Mouse (Mus musculus) C2C12 (cell line): ENCODE results near the gene Palld. TPM values are rescaled to one million over a fixed set of nuclear protein-coding genes. Genes with fewer than 3 reads are reported as not detected.

ENCODE experiments used
- H3K27me3 ChIP-seq: one replicate; pipeline ENCODE4 v1.6.1; 2011; ENCODE audit not compliant: control insufficient read depth, insufficient read depth, insufficient read length
- H3K36me3 ChIP-seq: one replicate; pipeline ENCODE4 v1.6.1; 2011; ENCODE audit not compliant: control insufficient read depth, insufficient read depth
- H3K4me3 ChIP-seq: one replicate; pipeline ENCODE4 v1.5.1; 2011; ENCODE audit warnings: mild to moderate bottlenecking, control low read depth; ENCODE audit not compliant: poor library complexity, insufficient read depth, severe bottlenecking
- H3K79me2 ChIP-seq: one replicate; pipeline ENCODE4 v1.6.1; 2011; ENCODE audit not compliant: control insufficient read depth, insufficient read depth
- H3K79me3 ChIP-seq: one replicate; pipeline ENCODE4 v1.6.1; 2011; ENCODE audit warnings: low read depth, control low read depth
- H3ac ChIP-seq: one replicate; pipeline ENCODE3; 2011; ENCODE audit warnings: low read depth; ENCODE audit not compliant: control insufficient read depth, insufficient read length
- CEBPB ChIP-seq: IDR thresholded peaks from one replicate; pipeline ENCODE4 v1.6.1; 2011; ENCODE audit warnings: low read depth, mild to moderate bottlenecking, control low read depth, moderate library complexity
- CTCF ChIP-seq: IDR thresholded peaks from one replicate; pipeline ENCODE4 v1.5.1; 2011; ENCODE audit not compliant: control insufficient read depth, insufficient read depth, insufficient read length
- FOSL1 ChIP-seq: IDR thresholded peaks from one replicate; pipeline ENCODE4 v1.8.0; 2011; ENCODE audit warnings: mild to moderate bottlenecking, low read length; ENCODE audit not compliant: poor library complexity, insufficient read depth, severe bottlenecking
- MAX ChIP-seq: IDR thresholded peaks from one replicate; pipeline ENCODE4 v1.6.1; 2011; ENCODE audit warnings: mild to moderate bottlenecking, control low read depth
- MYOD1 ChIP-seq: IDR thresholded peaks from one replicate; pipeline ENCODE4 v1.6.1; 2011; ENCODE audit warnings: low read depth; ENCODE audit not compliant: control insufficient read depth, insufficient read length
- MYOG ChIP-seq: IDR thresholded peaks from one replicate; pipeline ENCODE4 v1.6.1; 2011; ENCODE audit not compliant: control insufficient read depth, insufficient read length; ENCODE audit errors: extremely low read depth
- USF1 ChIP-seq: IDR thresholded peaks from one replicate; pipeline ENCODE4 v1.6.1; 2011; ENCODE audit warnings: low read depth, mild to moderate bottlenecking, control low read depth, moderate library complexity
- polyA plus RNA-seq: library from polyadenylated mRNA; unstranded; fragments of >200 nt; fragmentation: generic; extraction: Trizol; gene quantifications from one replicate; pipeline ENCODE4 v1.2.1, GENCODE M21; 2012; ENCODE audit warnings: missing spikeins

Palld gene
- polyA plus RNA-seq, 1 experiment, result 79.5 TPM

DNA sequence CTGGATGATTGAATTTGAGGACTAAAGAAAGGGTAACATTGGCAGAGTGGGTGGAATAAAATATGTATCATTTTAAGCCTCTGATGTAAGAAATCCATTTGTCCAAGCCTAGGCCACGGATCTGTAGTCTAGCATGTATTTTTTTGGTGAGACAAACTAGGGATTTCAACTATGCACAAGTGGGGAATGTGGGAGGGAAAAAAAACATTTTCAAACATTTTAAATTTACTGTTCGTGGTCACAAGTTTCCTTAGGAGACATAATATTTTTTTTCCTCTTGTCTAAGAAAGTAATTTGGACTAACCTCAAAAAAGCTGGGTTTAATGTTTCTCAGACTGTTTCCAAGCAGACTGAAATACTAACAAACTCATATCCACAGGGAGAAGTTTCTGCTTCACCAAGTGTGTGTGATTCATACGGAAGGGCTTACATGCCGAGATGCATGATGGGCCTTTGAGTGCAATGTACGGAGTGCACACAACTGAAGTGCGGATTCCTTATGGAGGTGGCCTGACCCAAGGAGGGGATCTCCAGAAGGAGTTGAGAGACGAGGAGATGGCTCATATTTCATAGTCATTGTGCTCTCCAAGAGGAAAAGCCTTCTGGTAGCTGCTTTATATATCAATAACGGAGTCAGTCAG is 256.2 kb downstream of the Palld start:
- H3K79me3 ChIP-seq, result peaks cover 2% of the 10 kb centered on the region
- TF ChIP-seq CEBPB (no peak), MYOD1 (no peak), FOSL1 (no peak), MYOG (no peak), MAX (no peak), CTCF (no peak), USF1 (no peak)
- H3K79me2 ChIP-seq, result peaks cover 24% of the 10 kb centered on the region
- no peak overlapping the region for H3ac ChIP-seq
- H3K36me3 ChIP-seq, result no peaks in the 10 kb centered on the region
- no peak overlapping the region for H3K4me3 ChIP-seq
- no peaks in the 10 kb centered on the region for H3K27me3 ChIP-seq

DNA sequence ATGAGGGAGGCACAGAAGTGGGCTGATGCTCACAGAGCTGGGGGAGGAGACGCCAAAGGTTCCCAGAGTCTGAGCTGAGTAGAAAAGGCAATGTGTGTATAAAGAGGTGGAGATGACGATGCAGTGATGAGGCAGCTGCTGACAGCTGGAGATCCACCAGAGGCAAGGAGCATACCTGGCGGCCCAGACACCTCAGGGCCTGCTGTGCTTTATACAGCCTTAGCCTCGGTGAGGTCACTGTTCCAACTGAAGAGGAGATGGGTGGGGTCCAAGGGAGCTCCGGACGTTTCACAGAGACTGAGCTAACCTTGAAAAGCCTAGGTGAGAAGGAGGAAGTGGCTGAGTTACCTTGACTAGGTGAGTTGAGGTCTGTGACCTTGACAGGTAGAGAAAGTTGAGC is 256.8 kb downstream of the Palld start:
- no peak overlapping the region for H3K4me3 ChIP-seq
- no peaks in the 10 kb centered on the region for H3K27me3 ChIP-seq
- H3ac ChIP-seq, result no peak overlapping the region
- no peak for TF ChIP-seq MAX
- TF ChIP-seq MYOG, result no peak
- TF ChIP-seq CTCF, result no peak
- TF ChIP-seq CEBPB, result no peak
- TF ChIP-seq USF1, result no peak
- no peak for TF ChIP-seq MYOD1
- TF ChIP-seq FOSL1, result no peak
- peaks cover 24% of the 10 kb centered on the region for H3K79me2 ChIP-seq
- H3K79me3 ChIP-seq, result peaks cover 1% of the 10 kb centered on the region
- peaks cover 3% of the 10 kb centered on the region for H3K36me3 ChIP-seq

DNA sequence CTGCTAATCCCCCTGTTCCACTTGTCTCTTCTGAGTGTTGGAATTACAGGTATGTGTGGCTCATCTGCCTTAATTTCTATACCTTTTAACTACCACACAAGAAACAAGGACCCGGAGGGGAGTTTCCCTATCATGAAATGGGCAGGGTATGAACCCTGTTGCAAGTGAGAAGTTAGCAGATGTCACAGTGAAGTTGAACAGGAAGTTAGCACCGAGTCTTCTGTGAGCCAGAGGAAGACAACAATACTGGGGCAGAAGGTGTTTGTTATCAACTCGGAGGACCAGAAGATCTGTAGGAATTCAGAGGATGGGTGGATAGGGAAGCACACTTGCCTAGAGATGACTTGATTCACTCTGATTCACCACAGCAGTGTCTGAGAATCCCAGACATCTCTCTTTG is 259.3 kb downstream of the Palld start:
- H3K36me3 ChIP-seq, result peaks cover 4% of the 10 kb centered on the region
- no peak overlapping the region for H3K4me3 ChIP-seq
- peaks cover 7% of the 10 kb centered on the region for H3K79me2 ChIP-seq
- H3ac ChIP-seq, result no peak overlapping the region
- H3K27me3 ChIP-seq, result no peaks in the 10 kb centered on the region
- TF ChIP-seq MYOD1 (no peak), USF1 (no peak), MYOG (no peak), CEBPB (no peak), CTCF (no peak), FOSL1 (no peak), MAX (no peak)
- no peaks in the 10 kb centered on the region for H3K79me3 ChIP-seq

DNA sequence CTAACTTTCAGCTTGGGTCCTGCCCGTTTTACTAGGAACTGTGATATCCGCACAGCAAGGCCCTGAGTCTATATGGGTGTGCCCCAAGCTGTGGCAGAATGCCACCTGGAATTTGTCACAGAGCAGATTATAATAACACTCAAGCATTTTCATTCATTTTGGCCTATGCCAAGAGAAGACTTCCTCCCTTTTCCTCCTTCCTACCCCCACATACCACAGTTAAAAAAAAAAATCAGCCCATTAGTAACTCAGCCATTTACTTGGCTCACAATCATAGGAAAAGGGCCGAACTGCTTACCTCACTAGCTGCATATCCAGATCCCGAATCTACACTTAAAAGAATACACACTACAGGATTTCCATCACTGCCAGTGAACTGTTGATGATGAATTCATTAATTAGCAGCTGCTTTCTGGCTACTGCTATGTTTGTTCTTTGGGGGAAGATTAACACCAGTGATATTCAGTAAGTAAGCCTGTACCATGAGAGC is 260.1 kb downstream of the Palld start:
- no peak for TF ChIP-seq FOSL1
- no peak for TF ChIP-seq MAX
- no peak for TF ChIP-seq CEBPB
- no peak for TF ChIP-seq USF1
- TF ChIP-seq MYOD1, result no peak
- no peak for TF ChIP-seq CTCF
- no peak for TF ChIP-seq MYOG
- Histone ChIP-seq H3ac (no peak overlapping the region), H3K4me3 (no peak overlapping the region), H3K27me3 (no peaks in the 10 kb centered on the region), H3K79me2 (no peaks in the 10 kb centered on the region), H3K36me3 (peaks cover 4% of the 10 kb centered on the region), H3K79me3 (peaks cover 2% of the 10 kb centered on the region)

DNA sequence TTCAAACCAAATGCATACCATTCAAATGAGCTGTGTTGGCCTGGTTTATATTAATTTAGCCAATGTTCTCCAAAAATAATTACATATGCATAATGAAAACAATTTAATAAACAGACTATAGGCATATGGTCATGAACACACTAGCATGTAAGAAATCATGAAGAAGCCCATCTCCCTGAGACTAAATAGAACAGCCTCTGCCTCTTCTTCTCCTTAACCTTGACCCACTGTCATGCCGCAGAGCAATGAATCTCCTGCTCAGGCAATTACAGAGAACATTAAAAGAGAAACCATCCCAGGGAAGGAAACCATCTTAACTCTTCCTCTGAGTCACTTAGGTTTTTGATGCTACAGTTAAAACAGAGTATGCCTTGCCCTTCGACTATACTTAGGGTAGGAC is 262.9 kb downstream of the Palld start:
- H3K36me3 ChIP-seq, result peaks cover 4% of the 10 kb centered on the region
- no peak for TF ChIP-seq MYOD1
- TF ChIP-seq USF1, result no peak
- no peak for TF ChIP-seq CEBPB
- TF ChIP-seq MAX, result no peak
- TF ChIP-seq FOSL1, result no peak
- TF ChIP-seq MYOG, result no peak
- no peak for TF ChIP-seq CTCF

DNA sequence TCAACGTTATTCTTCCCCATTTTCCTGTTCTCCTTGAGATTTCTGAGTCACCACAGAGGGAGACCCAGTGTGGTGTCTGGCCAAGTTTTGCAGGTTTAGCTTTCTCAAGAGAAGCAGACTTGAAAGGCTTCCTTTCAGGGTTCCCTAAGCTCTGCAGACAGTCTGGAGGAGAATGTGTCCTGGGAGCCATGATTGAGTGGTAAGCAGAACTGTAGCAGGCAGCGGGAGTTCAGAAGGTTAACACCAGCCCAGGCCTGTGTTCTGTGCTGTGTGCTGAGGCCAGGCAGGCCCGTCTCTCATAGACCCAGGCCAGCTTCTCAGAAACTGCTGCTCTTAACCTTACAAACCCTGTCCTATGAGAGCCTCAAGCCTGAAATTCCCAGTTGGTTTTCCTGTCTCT is 263.5 kb downstream of the Palld start:
- H3K4me3 ChIP-seq, result no peak overlapping the region
- TF ChIP-seq MYOD1 (no peak), MAX (no peak), FOSL1 (no peak), USF1 (no peak), CEBPB (no peak), CTCF (no peak), MYOG (no peak)
- H3K79me2 ChIP-seq, result no peaks in the 10 kb centered on the region
- no peaks in the 10 kb centered on the region for H3K27me3 ChIP-seq
- no peak overlapping the region for H3ac ChIP-seq
- peaks cover 2% of the 10 kb centered on the region for H3K79me3 ChIP-seq
- peaks cover 4% of the 10 kb centered on the region for H3K36me3 ChIP-seq

More for the DNA sequence above, 262.9 kb downstream of the Palld start:
- Histone ChIP-seq H3K79me2 (no peaks in the 10 kb centered on the region), H3ac (no peak overlapping the region), H3K27me3 (no peaks in the 10 kb centered on the region), H3K4me3 (no peak overlapping the region), H3K79me3 (peaks cover 2% of the 10 kb centered on the region)
